Mouse (Mus musculus) sigmoid colon, adult 10 weeks (tissue): Measurements from ENCODE around the gene Slc35f6. TPM values are rescaled to one million over a fixed set of nuclear protein-coding genes. Genes with fewer than 3 reads are reported as not detected.

Experiments used
- polyA plus RNA-seq: library from polyadenylated mRNA; stranded (reverse); fragments of 350-450 nt; fragmentation: Illumina TruSeq; extraction: RNeasy Lipid Tissue Mini Kit (QIAGEN cat#74804); gene quantifications from one replicate; pipeline ENCODE4 v1.2.3, GENCODE M21; 2014; ENCODE audit warnings: low read depth, low replicate concordance

Gene Slc35f6
- polyA plus RNA-seq: 11.1 TPM

GRCm38 (mm10) chr5:30647815-30648560, at the start of gene Slc35f6:
TSS of gene Slc35f6 (plus strand) at chr5:30647933.

GRCm38 (mm10) chr5:30666391-30667195, 18.9 kb downstream of the Slc35f6 start, which contains the start of gene Cenpa:
TSS of gene Cenpa (plus strand) at chr5:30666777.

Other genes with a start within 250 kb of the Slc35f6 start
- gene Otof, start 186.0 kb upstream of the Slc35f6 start, polyA plus RNA-seq: not detected
- not detected for gene 1700001C02Rik, start 181.9 kb upstream of the Slc35f6 start, polyA plus RNA-seq
- not detected for gene Cib4, start 102.1 kb upstream of the Slc35f6 start, polyA plus RNA-seq
- gene Kcnk3, start 59.8 kb upstream of the Slc35f6 start, polyA plus RNA-seq: 0.76 TPM
- 15.7 TPM for gene Cenpa, start 18.8 kb downstream of the Slc35f6 start, polyA plus RNA-seq
- 0.35 TPM for gene Dpysl5, start 63.6 kb downstream of the Slc35f6 start, polyA plus RNA-seq
- gene Mapre3, start 166.7 kb downstream of the Slc35f6 start, polyA plus RNA-seq: 9.7 TPM
- 16.6 TPM for gene Tmem214, start 220.1 kb downstream of the Slc35f6 start, polyA plus RNA-seq
- gene Agbl5, start 240.8 kb downstream of the Slc35f6 start, polyA plus RNA-seq: 4.6 TPM